Mouse (Mus musculus) heart, adult 10 weeks (tissue): ENCODE results near the gene Nyx. TPM values are rescaled to one million over a fixed set of nuclear protein-coding genes. Genes with fewer than 3 reads are reported as not detected.

ENCODE experiments used
- polyA plus RNA-seq: library from polyadenylated mRNA; stranded (reverse); fragments of 350-450 nt; fragmentation: Illumina TruSeq; extraction: RNeasy Lipid Tissue Mini Kit (QIAGEN cat#74804); gene quantifications from one replicate; pipeline ENCODE4 v1.2.3, GENCODE M21; 2014; ENCODE audit warnings: low read depth, low replicate concordance

Nyx gene
- polyA plus RNA-seq, result 0.29 TPM

GRCm38 (mm10) chrX:13465810-13466209 lies at the start of gene Nyx:
Nyx (plus strand) TSS chrX:13466110.

Other genes starting within 250 kb of the Nyx start
- 175 TPM for gene Ddx3x, start 185.1 kb upstream of the Nyx start, polyA plus RNA-seq
- gene Gpr34, start 166.0 kb downstream of the Nyx start, polyA plus RNA-seq, result 2.4 TPM
- gene Gpr82, start 195.3 kb downstream of the Nyx start, polyA plus RNA-seq, result not detected